9 mouse cellular contexts compared by ENCODE assay signal in the genomic region with DNA sequence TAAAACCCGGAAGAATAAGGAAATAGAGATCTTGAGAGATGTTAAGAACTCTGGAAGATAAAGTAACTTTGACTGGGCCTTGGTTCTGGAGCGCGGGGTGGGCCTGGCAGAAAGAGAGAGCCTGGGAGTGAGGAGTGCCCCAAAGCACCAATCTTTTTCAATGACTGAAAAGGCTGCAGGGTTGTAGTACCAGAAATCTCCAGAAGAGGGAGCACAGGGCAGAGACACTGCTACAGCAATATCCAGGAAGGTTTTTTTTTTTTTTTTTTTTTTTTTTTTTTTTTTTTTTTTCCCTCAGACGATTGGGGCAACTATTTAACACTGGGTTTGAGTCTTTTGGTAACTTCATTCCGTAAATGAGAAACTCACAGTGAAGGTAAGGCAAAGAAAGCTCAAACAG.
DNase-seq lines count a peak whose midpoint lies in the region; ATAC-seq and TF ChIP-seq lines count a peak whose summit lies in the region.
"Had no signal": no experiment of that assay in that cellular context is flagged by ENCODE, and none has a peak within 500 bp of the region (broad histone marks: within the 10 kb centered on the region; RNA-seq: fewer than 3 reads in every experiment).

No protein-coding gene starts in this region.

- H3K4me2 ChIP-seq in lung, embryonic 15.5 days: peak overlapping the region; percentile 16; the same call in 1 of the 2 replicates
- H3K4me2 ChIP-seq: limb, embryonic 12.5 days had no signal

- no peak overlapping the region for H3K4me3 ChIP-seq in cortical plate, adult 2 months (ENCODE audit: insufficient read depth, low read length)
- no peak overlapping the region for H3K4me3 ChIP-seq in lung, embryonic 15.5 days
- H3K4me3 ChIP-seq: limb, embryonic 12.5 days had no signal

- no peak overlapping the region for H3K9ac ChIP-seq in lung, embryonic 15.5 days
- H3K9ac ChIP-seq: limb, embryonic 12.5 days had no signal

- H3K9me3 ChIP-seq in lung, embryonic 15.5 days: no peaks in the 10 kb centered on the region
- H3K9me3 ChIP-seq: limb, embryonic 12.5 days had no signal

- no peaks in the 10 kb centered on the region for H3K27me3 ChIP-seq in lung, embryonic 15.5 days

- no peak overlapping the region for H3K27ac ChIP-seq in cortical plate, adult 2 months (ENCODE audit: insufficient read depth, low read length)
- H3K27ac ChIP-seq in lung, embryonic 15.5 days: 0 out of 2 replicates have a peak overlapping the region, but pooled peaks have one; percentile 19
- H3K27ac ChIP-seq: limb, embryonic 12.5 days had no signal

- WGBS in lung, embryonic 15.5 days: 5% methylated on average over 5 of the region's 5 CpGs

- H3K4me1 ChIP-seq in cortical plate, adult 2 months (ENCODE audit: control insufficient read depth, insufficient read depth, low read length): peaks cover 8% of the 10 kb centered on the region
- peaks cover 10% of the 10 kb centered on the region for H3K4me1 ChIP-seq in lung, embryonic 15.5 days

- no peak for TF ChIP-seq POLR2A in cortical plate, adult 2 months (IDR thresholded peaks at IDR 0.05; ENCODE audit: extremely low read depth, insufficient read depth, low read length)

- TF ChIP-seq CTCF in cortical plate, adult 2 months (IDR thresholded peaks at IDR 0.05; ENCODE audit: extremely low read depth, insufficient read depth, low read length): peak; percentile 68

- H3K36me3 ChIP-seq in lung, embryonic 15.5 days: no peaks in the 10 kb centered on the region
- H3K36me3 ChIP-seq: limb, embryonic 12.5 days had no signal

- no peak; the same call in 1 of the 2 replicates for ATAC-seq in lung, embryonic 15.5 days (ENCODE audit: borderline replicate concordance, extremely low read depth, low FRiP score, low TSS enrichment)

- DNase-seq in CD4-positive, CD25-positive, alpha-beta regulatory T cell, adult 2 months (ENCODE audit: low read depth, low spot score): peak; percentile 79
- DNase-seq in T-cell, adult 2 months (ENCODE audit: low spot score): peak; percentile 36
- DNase-seq in gastrocnemius, postnatal 4 days (ENCODE audit: low spot score in 2 of 2): peak; percentile 72 to 86
- peak; percentile 87 to 90 for DNase-seq in kidney, postnatal 4 days
- peak; percentile 92 to 94 for DNase-seq in right cerebral cortex, postnatal 10 days (ENCODE audit: low spot score in 2 of 2)
- DNase-seq in yolk sac, embryonic 10.5 days (ENCODE audit: low spot score): peak; percentile 38

Comparison
In these comparisons a context has a peak if more than half of its experiments do, and no peak if none do; other contexts are left out.
1. DNase-seq: peak in every context shown above with its lines; median percentile 93 in right cerebral cortex, postnatal 10 days; 88 in kidney, postnatal 4 days; 79 in CD4-positive, CD25-positive, alpha-beta regulatory T cell, adult 2 months; 79 in gastrocnemius, postnatal 4 days; 38 in yolk sac, embryonic 10.5 days; 36 in T-cell, adult 2 months.